Mouse (Mus musculus): ENCODE data around the gene Msantd3.

The Msantd3 gene

GRCm38 (mm10) chr4:48605650-48606049 is 65.9 kb downstream of the Msantd3 start:
- no peak for DNase-seq (ENCODE audit: low read depth)

GRCm38 (mm10) chr4:48609485-48609884 is 69.8 kb downstream of the Msantd3 start:
- DNase-seq (ENCODE audit: low read depth): no peak

GRCm38 (mm10) chr4:48610251-48610650 is 70.5 kb downstream of the Msantd3 start:
- DNase-seq (ENCODE audit: low read depth): no peak
